Mouse (Mus musculus) yolk sac, embryonic 10.5 days (tissue): ENCODE data around the gene Tgfbr2.

Experiments
- DNase-seq: peaks from one replicate; pipeline ENCODE4 v3.0.0-alpha.2; 2017; ENCODE audit warnings: low spot score

Tgfbr2 gene

GRCm38 (mm10) chr9:116174481-116175461 lies at the start of gene Tgfbr2:
Gene Tgfbr2, minus strand, starts transcription at chr9:116175360.
- peak; percentile 83 for DNase-seq

GRCm38 (mm10) chr9:116223368-116223767 lies 48.2 kb upstream of the Tgfbr2 start:
- DNase-seq: no peak

DNA sequence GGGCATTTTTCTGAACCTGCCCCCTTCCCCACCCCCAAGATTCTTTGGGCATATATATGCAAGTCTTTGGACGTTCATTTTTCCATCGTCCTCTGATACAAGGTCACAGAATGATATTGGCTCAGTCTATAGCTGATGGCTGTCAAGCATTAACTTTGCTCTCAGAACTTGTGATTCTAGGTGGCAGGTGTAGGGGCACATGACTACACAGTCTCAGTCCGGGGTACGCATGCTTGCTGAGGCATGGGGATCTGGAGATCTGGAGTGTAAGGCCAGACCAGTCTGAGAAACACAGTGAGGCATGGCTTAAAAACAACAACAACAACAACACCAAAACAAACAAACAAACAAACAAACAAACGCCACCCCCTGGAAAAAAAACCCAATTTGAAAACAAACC lies 47.5 kb upstream of the Tgfbr2 start:
- DNase-seq: no peak

DNA sequence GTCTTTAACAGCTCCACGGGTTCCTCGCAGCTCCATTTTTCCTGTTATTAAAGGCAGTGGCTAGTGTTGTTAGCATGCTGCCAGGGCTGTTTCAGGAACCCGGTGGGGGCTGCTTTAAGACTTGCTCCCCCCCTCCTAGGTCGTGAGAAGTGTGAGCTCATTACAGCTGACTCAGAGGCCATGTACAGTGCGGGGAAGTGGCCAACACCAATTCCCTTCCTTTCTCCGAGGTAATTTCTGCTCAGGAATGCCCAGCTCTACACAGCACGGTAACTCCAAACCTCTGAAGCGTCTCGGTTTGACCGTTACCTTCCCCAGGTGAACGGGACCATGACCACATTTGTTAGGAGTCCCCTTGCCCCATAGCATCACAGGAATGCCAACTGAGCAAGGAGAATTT lies 46.8 kb upstream of the Tgfbr2 start:
- no peak for DNase-seq

DNA sequence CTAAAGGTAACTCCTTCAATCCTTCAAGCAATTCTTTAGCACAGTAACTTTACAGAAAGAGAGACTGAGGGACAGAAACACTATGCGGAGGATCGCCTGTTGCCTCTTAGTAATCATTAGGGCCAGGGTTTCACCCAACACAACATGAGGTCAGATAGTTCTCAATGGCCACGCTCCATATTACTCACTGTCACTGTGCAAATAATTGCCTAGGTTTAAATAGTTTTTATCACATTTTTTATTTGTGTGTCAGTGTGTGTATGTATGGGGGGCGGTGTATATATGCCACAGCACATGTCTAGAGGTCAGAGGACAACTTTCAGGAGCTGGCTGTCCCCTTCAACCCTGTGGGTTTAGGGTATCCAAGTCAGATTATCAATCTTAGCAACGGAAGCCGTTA lies 46.4 kb upstream of the Tgfbr2 start:
- no peak for DNase-seq

GRCm38 (mm10) chr9:116220616-116221015 lies 45.5 kb upstream of the Tgfbr2 start:
- DNase-seq: no peak

GRCm38 (mm10) chr9:116220159-116220515 lies 45.0 kb upstream of the Tgfbr2 start:
- DNase-seq: no peak

GRCm38 (mm10) chr9:116219234-116220158 lies 44.3 kb upstream of the Tgfbr2 start:
- DNase-seq: no peak

- DNase-seq: no peak
These were observed 43.6 kb upstream of the Tgfbr2 start for GRCm38 (mm10) chr9:116218780-116219179.

DNA sequence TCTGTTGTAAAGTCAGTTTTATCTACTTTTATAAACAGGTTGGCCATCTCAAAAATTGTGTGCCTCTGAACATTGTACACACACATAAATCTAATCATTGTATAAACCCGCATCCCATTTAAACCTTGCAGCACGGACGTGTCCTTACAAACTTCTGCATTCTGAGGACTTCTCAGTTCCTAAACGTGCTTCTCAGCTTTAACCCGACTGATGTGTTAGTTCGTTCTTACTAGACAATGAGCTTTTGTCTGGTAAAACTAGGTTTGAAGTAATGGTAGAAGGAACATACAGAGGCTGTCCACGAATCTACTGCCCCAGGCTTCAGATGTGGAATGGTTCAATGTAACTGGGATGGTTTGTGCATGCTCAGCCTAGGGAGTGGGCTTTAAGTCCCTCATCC lies 41.9 kb upstream of the Tgfbr2 start:
- no peak for DNase-seq

GRCm38 (mm10) chr9:116216677-116217076 lies 41.5 kb upstream of the Tgfbr2 start:
- DNase-seq: no peak

DNA sequence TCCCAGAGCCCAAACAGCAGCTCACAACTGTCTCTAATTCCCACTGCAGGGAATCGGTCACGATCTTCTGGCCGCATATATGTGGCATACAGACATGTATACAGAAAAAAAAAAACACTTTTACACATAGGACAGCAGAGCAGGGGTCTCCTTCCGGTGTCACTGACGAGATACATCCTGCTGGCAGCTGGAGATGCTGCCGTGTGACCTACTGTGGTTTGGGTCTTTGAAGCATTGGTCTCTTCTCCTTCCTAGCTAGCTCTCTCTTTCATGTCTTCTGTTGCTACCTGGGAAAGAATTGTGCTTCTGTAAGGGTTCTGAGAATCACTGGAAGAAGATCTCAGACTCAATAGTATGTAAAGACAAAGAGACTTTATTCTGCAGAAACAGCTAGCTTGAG lies 39.1 kb upstream of the Tgfbr2 start:
- DNase-seq: no peak

DNA sequence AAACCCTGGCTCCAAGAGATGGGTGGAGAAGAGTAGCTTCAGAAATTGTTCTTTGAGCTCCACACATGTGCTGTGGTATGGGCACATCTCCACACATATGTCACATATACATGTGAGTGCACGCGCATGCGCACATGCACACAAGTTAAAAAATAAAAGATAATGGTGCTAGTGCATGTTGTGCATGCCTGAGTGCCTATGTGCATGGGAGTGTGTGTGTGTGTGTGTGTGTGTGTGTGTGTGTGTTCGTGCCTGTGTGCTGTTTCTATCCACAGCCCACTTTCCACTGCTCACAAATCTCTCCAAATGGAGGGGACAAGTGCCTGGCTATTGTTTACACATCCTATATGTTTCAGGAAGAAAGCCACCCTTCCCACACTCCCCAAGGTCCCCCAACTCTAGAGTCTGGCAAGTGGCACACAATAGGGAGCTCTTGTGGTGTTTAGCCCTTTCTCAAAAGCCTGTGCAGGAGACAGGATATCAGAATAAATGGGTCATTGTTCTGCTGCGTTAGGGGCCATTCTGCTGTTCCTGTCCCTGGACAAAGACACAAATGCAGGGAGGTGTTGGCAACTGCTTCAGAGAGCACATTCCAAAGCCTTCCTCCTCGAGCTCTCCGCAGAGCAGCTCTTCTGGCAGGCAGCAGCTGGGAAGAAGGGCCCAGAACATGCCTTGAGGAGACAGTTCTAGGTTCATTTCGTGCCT lies 37.9 kb upstream of the Tgfbr2 start:
- no peak for DNase-seq

- DNase-seq: no peak
These were observed 36.9 kb upstream of the Tgfbr2 start for GRCm38 (mm10) chr9:116212069-116212468.

DNA sequence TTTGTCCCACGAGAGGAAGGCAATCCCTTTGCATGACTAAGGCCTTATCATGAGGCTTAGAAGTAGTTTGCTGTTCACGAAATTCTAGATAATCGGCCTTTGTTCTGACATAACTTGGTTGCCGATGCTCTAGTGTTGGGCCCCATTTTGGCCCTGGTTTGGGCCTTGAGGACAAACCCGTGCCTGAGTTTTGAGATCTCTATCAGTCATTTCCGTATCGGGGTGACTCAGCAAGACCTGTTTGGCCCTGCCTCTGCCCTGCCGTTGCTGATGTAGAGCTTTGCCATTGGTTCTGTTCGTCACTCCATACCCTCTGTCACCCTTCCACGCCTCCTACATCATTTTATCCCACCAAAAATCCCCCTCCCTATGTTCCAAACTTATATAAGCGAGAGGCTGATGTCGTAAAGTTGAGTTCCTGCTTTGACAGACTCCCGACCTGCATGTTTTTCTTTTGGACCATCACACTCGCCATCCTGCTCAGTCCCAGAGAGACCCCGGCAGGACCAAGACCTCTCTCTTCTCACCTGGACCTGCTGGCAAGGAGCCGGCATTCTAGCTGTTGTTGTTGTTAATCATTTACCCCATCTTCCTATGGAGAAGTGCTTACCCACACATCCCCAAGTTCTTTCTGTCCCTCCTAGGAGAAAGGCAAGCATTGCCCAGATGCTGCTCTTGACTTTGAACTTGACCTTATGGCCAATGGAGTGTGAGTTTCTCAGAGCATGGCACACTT lies 33.2 kb upstream of the Tgfbr2 start:
- no peak for DNase-seq

DNA sequence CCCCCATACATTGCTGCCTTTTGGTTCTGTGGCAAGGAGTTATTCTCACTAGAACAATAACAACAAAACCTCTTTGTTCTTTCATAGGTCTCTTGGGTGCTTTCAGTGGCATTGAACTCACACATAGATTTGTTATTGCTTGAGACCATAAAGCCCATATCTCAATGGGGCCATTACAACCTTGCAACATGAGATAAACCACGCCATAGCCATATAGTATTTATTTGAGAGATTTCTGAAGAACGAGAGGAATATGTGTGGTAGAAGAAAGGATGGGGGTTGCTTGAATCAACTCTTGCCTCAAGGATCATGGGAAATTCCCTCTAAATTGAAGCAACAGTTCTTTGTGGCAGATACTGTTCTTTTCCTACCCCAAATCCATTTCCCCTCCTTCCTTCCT lies 31.7 kb upstream of the Tgfbr2 start:
- no peak for DNase-seq

DNA sequence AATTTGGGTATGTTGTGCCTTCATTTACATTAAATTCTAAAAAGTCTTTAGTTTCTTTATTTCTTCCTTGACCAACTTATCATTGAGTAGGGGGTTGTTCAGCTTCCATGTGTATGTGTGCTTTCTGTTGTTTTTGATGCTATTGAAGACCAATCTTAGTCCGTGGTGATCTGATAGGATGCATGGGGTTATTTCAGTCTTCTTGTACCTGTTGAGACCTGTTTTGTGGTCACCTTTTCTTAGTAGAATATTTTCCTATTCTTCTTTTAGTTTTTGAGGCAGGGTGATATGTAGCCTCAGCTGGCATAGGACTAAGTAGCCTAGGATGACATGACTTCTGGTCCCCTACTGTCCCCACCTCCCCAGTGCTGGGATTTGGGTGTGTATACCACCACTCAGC lies 28.5 kb upstream of the Tgfbr2 start:
- DNase-seq: no peak

GRCm38 (mm10) chr9:116199127-116199526 lies 24.0 kb upstream of the Tgfbr2 start:
- DNase-seq: no peak

DNA sequence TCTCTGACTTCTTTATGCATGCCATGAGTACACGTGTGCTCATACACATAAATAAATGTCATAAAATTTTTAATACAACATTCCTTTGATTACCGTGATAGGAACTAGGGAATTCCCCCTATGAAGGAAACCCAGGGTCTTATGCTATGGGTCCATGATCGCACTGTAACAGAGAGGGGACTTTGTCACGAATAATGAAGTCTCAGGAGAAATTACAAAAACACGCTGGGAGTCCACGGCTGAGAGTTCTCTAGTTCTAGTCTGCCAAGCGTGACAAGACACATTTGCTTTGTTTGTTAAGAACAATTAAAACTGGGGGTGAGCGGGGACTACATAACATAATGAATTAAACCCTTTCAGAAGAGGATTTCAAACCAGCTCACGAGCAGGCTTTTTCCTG lies 23.3 kb upstream of the Tgfbr2 start:
- DNase-seq: no peak

GRCm38 (mm10) chr9:116197491-116198170 lies 22.5 kb upstream of the Tgfbr2 start:
- no peak for DNase-seq

DNA sequence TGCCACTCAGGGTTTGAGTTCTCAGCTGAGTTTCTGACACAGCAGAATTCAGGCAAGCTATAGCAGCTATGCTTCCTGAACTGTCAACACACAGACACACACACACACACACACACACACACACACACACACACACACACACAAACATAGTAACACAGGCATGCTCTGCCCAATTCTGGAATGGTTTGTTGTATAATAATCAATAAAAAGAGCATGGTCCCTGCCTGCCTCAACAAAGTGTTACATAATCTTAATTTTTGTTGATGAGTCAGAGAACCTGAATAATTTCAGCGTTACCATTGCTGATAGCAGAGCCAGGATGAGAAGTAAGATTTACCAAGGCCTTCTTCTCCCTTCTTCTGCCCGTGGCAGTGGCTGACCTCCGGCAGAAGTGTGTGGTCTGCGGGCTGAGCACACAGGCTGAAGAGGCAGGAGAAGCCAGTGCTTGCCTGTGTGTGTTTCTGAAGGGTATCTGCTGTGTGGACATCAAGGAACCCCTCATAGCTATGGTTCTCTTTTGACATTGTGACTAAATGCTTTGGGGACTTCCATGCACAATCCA lies 18.8 kb upstream of the Tgfbr2 start:
- DNase-seq: no peak
